Mouse (Mus musculus): Measurements from ENCODE around the gene Zfp629.

Zfp629 gene

GRCm38 (mm10) chr7:127614511-127614890 is 1.1 kb downstream of the Zfp629 start:
- no peak for DNase-seq (ENCODE audit: low spot score in 2 of 2)

GRCm38 (mm10) chr7:127614091-127614490 is 1.5 kb downstream of the Zfp629 start:
- DNase-seq (ENCODE audit: low spot score in 2 of 2) = no peak

GRCm38 (mm10) chr7:127613501-127613900 is 2.1 kb downstream of the Zfp629 start:
- no peak for DNase-seq (ENCODE audit: low spot score in 2 of 2)

- DNase-seq (ENCODE audit: low spot score in 2 of 2) = no peak
Observed at GRCm38 (mm10) chr7:127611561-127611960, 4.0 kb downstream of the Zfp629 start.

GRCm38 (mm10) chr7:127611011-127611410 is 4.6 kb downstream of the Zfp629 start:
- no peak for DNase-seq (ENCODE audit: low spot score in 2 of 2)

GRCm38 (mm10) chr7:127607150-127607549 is 8.4 kb downstream of the Zfp629 start:
- no peak for DNase-seq (ENCODE audit: low spot score in 2 of 2)

- no peak for DNase-seq (ENCODE audit: low spot score in 2 of 2)
Observed at GRCm38 (mm10) chr7:127604256-127604655, 11.3 kb downstream of the Zfp629 start.

GRCm38 (mm10) chr7:127602903-127603302 is 12.7 kb downstream of the Zfp629 start:
- DNase-seq (ENCODE audit: low spot score in 2 of 2) = no peak

GRCm38 (mm10) chr7:127601735-127602134 is 13.9 kb downstream of the Zfp629 start:
- DNase-seq (ENCODE audit: low spot score in 2 of 2) = no peak

- DNase-seq (ENCODE audit: low spot score in 2 of 2) = no peak
Observed at GRCm38 (mm10) chr7:127600612-127601011, 15.0 kb downstream of the Zfp629 start.

- no peak for DNase-seq (ENCODE audit: low spot score in 2 of 2)
Observed at GRCm38 (mm10) chr7:127596747-127597146, 18.9 kb downstream of the Zfp629 start.

GRCm38 (mm10) chr7:127592575-127592974 is 23.0 kb downstream of the Zfp629 start:
- DNase-seq (ENCODE audit: low spot score in 2 of 2) = no peak

- DNase-seq (ENCODE audit: low spot score in 2 of 2) = no peak
Observed at GRCm38 (mm10) chr7:127591108-127591507, 24.5 kb downstream of the Zfp629 start.

GRCm38 (mm10) chr7:127589637-127590036 is 26.0 kb downstream of the Zfp629 start:
- no peak for DNase-seq (ENCODE audit: low spot score in 2 of 2)

GRCm38 (mm10) chr7:127588901-127589300 is 26.7 kb downstream of the Zfp629 start:
- DNase-seq (ENCODE audit: low spot score in 2 of 2) = no peak

GRCm38 (mm10) chr7:127588011-127588871 is 27.4 kb downstream of the Zfp629 start, which contains the start of the genes Ccdc189 and Rnf40:
Gene Ccdc189 (minus strand): TSS chr7:127588595.
Gene Rnf40 (plus strand): TSS chr7:127588767.
- DNase-seq (ENCODE audit: low spot score in 2 of 2) = peak; percentile 95 to 98

GRCm38 (mm10) chr7:127587196-127587595 is 28.4 kb downstream of the Zfp629 start:
- no peak for DNase-seq (ENCODE audit: low spot score in 2 of 2)

GRCm38 (mm10) chr7:127586149-127586548 is 29.4 kb downstream of the Zfp629 start:
- no peak for DNase-seq (ENCODE audit: low spot score in 2 of 2)

GRCm38 (mm10) chr7:127585031-127585430 is 30.6 kb downstream of the Zfp629 start:
- DNase-seq (ENCODE audit: low spot score in 2 of 2) = no peak

GRCm38 (mm10) chr7:127583260-127583659 is 32.3 kb downstream of the Zfp629 start:
- no peak for DNase-seq (ENCODE audit: low spot score in 2 of 2)

GRCm38 (mm10) chr7:127574115-127574514 is 41.5 kb downstream of the Zfp629 start:
- no peak for DNase-seq (ENCODE audit: low spot score in 2 of 2)

- no peak for DNase-seq (ENCODE audit: low spot score in 2 of 2)
Observed at GRCm38 (mm10) chr7:127573503-127574008, 42.0 kb downstream of the Zfp629 start.

- DNase-seq (ENCODE audit: low spot score in 2 of 2) = peak; percentile 91 to 94
Observed at GRCm38 (mm10) chr7:127572895-127573471, 42.6 kb downstream of the Zfp629 start, which contains the start of gene Phkg2. Gene Phkg2 (plus strand): TSS chr7:127573340.
